Mouse (Mus musculus) small intestine, adult 2 months (tissue): ENCODE data around the gene Retreg1.

Experiments used
- CTCF ChIP-seq: fragments of 200-500 bp; IDR thresholded peaks from 2 replicates; pipeline ENCODE4 v1.5.1; 2012; ENCODE audit warnings: low read depth, mild to moderate bottlenecking, control low read depth, inconsistent platforms, low read length, moderate library complexity, mixed read lengths; ENCODE audit not compliant: insufficient replicate concordance, insufficient read length; ENCODE audit errors: extremely low read depth
- POLR2A ChIP-seq: fragments of 200-500 bp; IDR thresholded peaks from 2 replicates; pipeline ENCODE4 v1.6.1; 2012; ENCODE audit warnings: low read depth, mild to moderate bottlenecking, control low read depth, inconsistent platforms, low read length, moderate library complexity

GRCm38 (mm10) chr15:26008621-26009020 lies 165.6 kb downstream of the Retreg1 start:
- no peak for TF ChIP-seq CTCF
- no peak for TF ChIP-seq POLR2A
